Mouse (Mus musculus): ENCODE results near the gene Alkbh2. TPM values are rescaled to one million over a fixed set of nuclear protein-coding genes. Genes with fewer than 3 reads are reported as not detected.

Gene Alkbh2
- total RNA-seq (2021) = 1 to 10 TPM; 6.0 to 9.3 TPM
- polyA plus RNA-seq (2012; rRNA removed) = 10.1 and 15.2 TPM in 2 replicates
- long read RNA-seq, partial matches to known transcripts = 2 of 9 reads
- long read RNA-seq, other reads (novel, unspliced or antisense) = 3 of 9 reads

GRCm38 (mm10) chr5:114127374-114128349, at the start of gene Alkbh2:
Gene Alkbh2, minus strand, starts transcription at chr5:114128218.
- peak; percentile 88 for DNase-seq

GRCm38 (mm10) chr5:114176548-114177400, 48.8 kb upstream of the Alkbh2 start:
- peak; percentile 22 for DNase-seq

- DNase-seq = peak; percentile 99
These were observed 47.7 kb upstream of the Alkbh2 start for GRCm38 (mm10) chr5:114175596-114176171.

GRCm38 (mm10) chr5:114174639-114175038, 46.6 kb upstream of the Alkbh2 start:
- DNase-seq = peak; percentile 41

GRCm38 (mm10) chr5:114173877-114174581, 46.0 kb upstream of the Alkbh2 start:
- DNase-seq = peak; percentile 19

- no peak for DNase-seq
These were observed 45.4 kb upstream of the Alkbh2 start for GRCm38 (mm10) chr5:114173458-114173857.

- DNase-seq = no peak
These were observed 44.9 kb upstream of the Alkbh2 start for GRCm38 (mm10) chr5:114172936-114173335.

GRCm38 (mm10) chr5:114170345-114170744, 42.3 kb upstream of the Alkbh2 start:
- DNase-seq = peak; percentile 55

GRCm38 (mm10) chr5:114163117-114163696, 35.2 kb upstream of the Alkbh2 start:
- no peak for DNase-seq

GRCm38 (mm10) chr5:114162106-114162815, 34.2 kb upstream of the Alkbh2 start:
- DNase-seq = no peak

GRCm38 (mm10) chr5:114161424-114161823, 33.4 kb upstream of the Alkbh2 start:
- DNase-seq = peak; percentile 52

GRCm38 (mm10) chr5:114157236-114157635, 29.2 kb upstream of the Alkbh2 start:
- DNase-seq = peak; percentile 55

GRCm38 (mm10) chr5:114155168-114155933, 27.3 kb upstream of the Alkbh2 start:
- peak; percentile 35 for DNase-seq

GRCm38 (mm10) chr5:114154765-114155164, 26.7 kb upstream of the Alkbh2 start:
- peak; percentile 22 for DNase-seq

- peak; percentile 33 for DNase-seq
These were observed 25.5 kb upstream of the Alkbh2 start for GRCm38 (mm10) chr5:114153490-114153889.

- DNase-seq = peak; percentile 79
These were observed 24.5 kb upstream of the Alkbh2 start for GRCm38 (mm10) chr5:114152359-114153092.

- no peak for DNase-seq
These were observed 19.3 kb upstream of the Alkbh2 start for GRCm38 (mm10) chr5:114147043-114147972.
